Mouse (Mus musculus): ENCODE data around the gene Vmn1r226. TPM values are rescaled to one million over a fixed set of nuclear protein-coding genes. Genes with fewer than 3 reads are reported as not detected.

Gene Vmn1r226
- polyA plus RNA-seq (2015; fragmentation: Nextera tagmentation; extraction: Ambion mirVana), result not detected in 2 replicates

DNA sequence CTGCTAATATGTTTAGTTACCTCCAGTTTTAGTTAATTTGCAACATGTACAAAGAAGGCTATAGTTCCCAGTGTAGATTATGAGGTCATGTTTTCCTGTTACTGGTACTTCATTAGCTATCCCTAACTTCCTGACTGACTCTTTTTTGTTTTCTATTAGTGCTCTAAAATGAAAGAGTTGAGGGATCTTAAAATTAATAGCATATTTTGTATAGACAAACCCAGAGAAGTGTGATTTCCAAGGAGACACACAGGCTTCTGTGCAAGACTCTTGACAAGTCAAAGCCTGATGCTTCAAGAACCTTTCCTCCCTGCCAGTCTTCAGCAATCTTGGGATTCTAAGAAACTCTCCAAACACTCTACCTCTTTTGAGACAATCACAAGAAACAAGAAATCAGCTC is at the start of gene Vmn1r226:
Gene Vmn1r226, plus strand, starts transcription at position 301 of the 400 bp plus-strand sequence.
- Histone ChIP-seq H3K27me3 (replicated peaks; ENCODE audit: control insufficient read depth, insufficient read depth, low read length) (no peaks in the 10 kb centered on the region), H3K4me2 (replicated peaks; ENCODE audit: low read depth) (no peak within 1 kb of the TSS), H3K27ac (ENCODE audit: low read depth, low read length) (no peak within 1 kb of the TSS), H3K36me3 (ENCODE audit: control insufficient read depth, insufficient read depth) (no peaks in the 10 kb centered on the region), H3K9ac (ENCODE audit: low read depth, low read length) (no peak within 1 kb of the TSS), H3K4me1 (replicated peaks; ENCODE audit: control insufficient read depth, insufficient read depth, low read length) (no peaks in the 10 kb centered on the region), H3K4me3 (ENCODE audit: low read depth, low read length) (no peak within 1 kb of the TSS), H3K9me3 (ENCODE audit: control insufficient read depth) (no peaks in the 10 kb centered on the region)
- ATAC-seq, result no peak
- TF ChIP-seq CTCF (IDR thresholded peaks at IDR 0.05; ENCODE audit: low read depth), result no peak

DNA sequence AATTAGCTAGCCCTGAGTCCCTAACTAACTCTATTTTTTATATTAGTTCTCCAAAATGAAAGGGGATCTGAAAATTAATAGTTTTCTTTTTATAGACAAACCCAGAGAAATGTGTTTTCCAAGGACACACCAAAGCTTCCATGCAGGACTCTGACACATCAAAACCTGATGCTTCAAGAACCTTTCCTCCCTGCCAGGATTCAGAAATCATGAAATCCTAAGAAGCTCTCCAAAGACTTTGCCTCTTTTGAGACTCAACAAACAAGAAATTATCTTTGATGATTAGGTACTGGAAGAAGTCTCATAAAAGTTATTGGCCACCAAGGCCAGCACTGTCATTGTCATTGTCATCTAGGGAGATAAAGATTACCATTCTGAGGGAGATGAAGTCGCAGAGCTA is 46.9 kb downstream of the Vmn1r226 start, which contains the start of gene Vmn1r227:
Gene Vmn1r227, plus strand, starts transcription at position 301 of the 400 bp plus-strand sequence.
- no peak within 1 kb of the TSS for H3K27ac ChIP-seq (ENCODE audit: low read depth, low read length)
- no peak within 1 kb of the TSS for H3K9ac ChIP-seq (ENCODE audit: low read depth, low read length)
- no peak for ATAC-seq
- no peak within 1 kb of the TSS for H3K4me2 ChIP-seq (replicated peaks; ENCODE audit: low read depth)
- 29% methylated on average over 1 of the region's 1 CpGs for WGBS
- no peaks in the 10 kb centered on the region for H3K27me3 ChIP-seq (replicated peaks; ENCODE audit: control insufficient read depth, insufficient read depth, low read length)
- 0 out of 2 replicates have a peak, but pooled peaks cover 2% of the 10 kb centered on the region for H3K9me3 ChIP-seq (ENCODE audit: control insufficient read depth)
- no peaks in the 10 kb centered on the region for H3K4me1 ChIP-seq (replicated peaks; ENCODE audit: control insufficient read depth, insufficient read depth, low read length)
- no peak for TF ChIP-seq CTCF (IDR thresholded peaks at IDR 0.05; ENCODE audit: low read depth)
- no peaks in the 10 kb centered on the region for H3K36me3 ChIP-seq (ENCODE audit: control insufficient read depth, insufficient read depth)
- no peak within 1 kb of the TSS for H3K4me3 ChIP-seq (ENCODE audit: low read depth, low read length)

Other genes starting within 250 kb of the Vmn1r226 start
- gene Vmn2r108, start 201.5 kb upstream of the Vmn1r226 start, polyA plus RNA-seq (2015; fragmentation: Nextera tagmentation; extraction: Ambion mirVana), result not detected in 2 replicates
- not detected in 2 replicates for gene Vmn1r225, start 184.7 kb upstream of the Vmn1r226 start, polyA plus RNA-seq (2015; fragmentation: Nextera tagmentation; extraction: Ambion mirVana)
- gene Vmn2r109, start 118.1 kb upstream of the Vmn1r226 start, polyA plus RNA-seq (2015; fragmentation: Nextera tagmentation; extraction: Ambion mirVana), result not detected in 2 replicates
- gene Vmn2r110, start 86.4 kb upstream of the Vmn1r226 start, polyA plus RNA-seq (2015; fragmentation: Nextera tagmentation; extraction: Ambion mirVana), result not detected in 2 replicates
- gene Fpr-rs3, start 58.0 kb upstream of the Vmn1r226 start, polyA plus RNA-seq (2015; fragmentation: Nextera tagmentation; extraction: Ambion mirVana), result not detected in 2 replicates
- gene Vmn1r227, start 47.0 kb downstream of the Vmn1r226 start, polyA plus RNA-seq (2015; fragmentation: Nextera tagmentation; extraction: Ambion mirVana), result not detected in 2 replicates
- gene Vmn1r228, start 103.3 kb downstream of the Vmn1r226 start, polyA plus RNA-seq (2015; fragmentation: Nextera tagmentation; extraction: Ambion mirVana), result not detected in 2 replicates
- gene Vmn1r229, start 128.7 kb downstream of the Vmn1r226 start, polyA plus RNA-seq (2015; fragmentation: Nextera tagmentation; extraction: Ambion mirVana), result not detected in 2 replicates
- not detected in 2 replicates for gene Vmn1r230, start 157.6 kb downstream of the Vmn1r226 start, polyA plus RNA-seq (2015; fragmentation: Nextera tagmentation; extraction: Ambion mirVana)
- gene Vmn1r231, start 222.2 kb downstream of the Vmn1r226 start, polyA plus RNA-seq (2015; fragmentation: Nextera tagmentation; extraction: Ambion mirVana), result not detected in 2 replicates
- gene Vmn1r232, start 236.9 kb downstream of the Vmn1r226 start, polyA plus RNA-seq (2015; fragmentation: Nextera tagmentation; extraction: Ambion mirVana), result not detected in 2 replicates